Mouse (Mus musculus): ENCODE data around the gene Gnas. TPM values are rescaled to one million over a fixed set of nuclear protein-coding genes. Genes with fewer than 3 reads are reported as not detected.

The Gnas gene
- polyA plus RNA-seq, 1 experiment from 2014 or later = 1,008 TPM

GRCm38 (mm10) chr2:174273131-174273530 lies 11.0 kb upstream of the Gnas start:
- H3K27me3 ChIP-seq = peaks cover 10% of the 10 kb centered on the region
- in situ Hi-C loops (cut with MboI; ENCODE audit: low pct_unique_long_range_greater_than_20kb) = no loop called here
- DNase-seq (ENCODE audit: low read depth, low spot score) (no peak), ATAC-seq (no peak)
- CTCF ChIA-PET = interaction anchor here (1.4 kb wide), 1 partner anchor 17 kb away, joined by 3 read pairs; no protein-coding TSS in a partner anchor
- TF ChIP-seq CTCF (IDR thresholded peaks at IDR 0.05) = no peak
- POLR2A ChIA-PET = interaction anchor here (1.2 kb wide), 1 partner anchor 8 kb away, joined by 3 read pairs; no protein-coding TSS in a partner anchor

- no peak for ATAC-seq
Measured at GRCm38 (mm10) chr2:174273961-174274360, 10.2 kb upstream of the Gnas start.

GRCm38 (mm10) chr2:174279771-174280170 lies 4.3 kb upstream of the Gnas start:
- in situ Hi-C loops (cut with MboI; ENCODE audit: low pct_unique_long_range_greater_than_20kb) = loop anchor here (5.0 to 25.0 kb wide), 3 partner anchors 202 to 1092 kb away; partner anchors contain the start of gene Stx16
- ChIA-PET CTCF (interaction anchor here (1.2 kb wide), 1 partner anchor 10 kb away, joined by 5 read pairs; no protein-coding TSS in a partner anchor), POLR2A (interaction anchor here (0.6 kb wide), 1 partner anchor 34 kb away, joined by 3 read pairs; no protein-coding TSS in a partner anchor)
- no peak for ATAC-seq
- no peak for DNase-seq (ENCODE audit: low read depth, low spot score)
- TF ChIP-seq CTCF (IDR thresholded peaks at IDR 0.05) = no peak
- peaks cover 33% of the 10 kb centered on the region for H3K27me3 ChIP-seq

More at GRCm38 (mm10) chr2:174273961-174274360, 10.2 kb upstream of the Gnas start:
- in situ Hi-C loops (cut with MboI; ENCODE audit: low pct_unique_long_range_greater_than_20kb) = no loop called here
- peaks cover 14% of the 10 kb centered on the region for H3K27me3 ChIP-seq
- ChIA-PET CTCF (no interaction called here), POLR2A (no interaction called here)
- no peak for DNase-seq (ENCODE audit: low read depth, low spot score)
- TF ChIP-seq CTCF (IDR thresholded peaks at IDR 0.05) = no peak

GRCm38 (mm10) chr2:174283341-174283740 lies 779 bp upstream of the Gnas start:
- H3K27me3 ChIP-seq = peaks cover 34% of the 10 kb centered on the region
- TF ChIP-seq CTCF (IDR thresholded peaks at IDR 0.05) = no peak
- POLR2A ChIA-PET = no interaction called here
- DNase-seq (ENCODE audit: low read depth, low spot score) (no peak), ATAC-seq (no peak)
- in situ Hi-C loops (cut with MboI; ENCODE audit: low pct_unique_long_range_greater_than_20kb) = loop anchor here (5.0 to 25.0 kb wide), 3 partner anchors 206 to 1096 kb away; partner anchors contain the start of gene Stx16
- CTCF ChIA-PET = no interaction called here

- CTCF ChIA-PET = no interaction called here
- in situ Hi-C loops (cut with MboI; ENCODE audit: low pct_unique_long_range_greater_than_20kb) = loop anchor here (5.0 to 25.0 kb wide), 3 partner anchors 208 to 1098 kb away; partner anchors contain the start of gene Stx16
- H3K27me3 ChIP-seq = peaks cover 32% of the 10 kb centered on the region
- POLR2A ChIA-PET = no interaction called here
- TF ChIP-seq CTCF (IDR thresholded peaks at IDR 0.05) = no peak
- DNase-seq (ENCODE audit: low read depth, low spot score) = no peak
- ATAC-seq = no peak
Measured at GRCm38 (mm10) chr2:174284807-174285457, 812 bp downstream of the Gnas start.

- in situ Hi-C loops (cut with MboI; ENCODE audit: low pct_unique_long_range_greater_than_20kb) = loop anchor here (10.0 to 25.0 kb wide), 2 partner anchors 691 to 1099 kb away; no protein-coding TSS in a partner anchor
- TF ChIP-seq CTCF (IDR thresholded peaks at IDR 0.05) = no peak
- POLR2A ChIA-PET = no interaction called here
- CTCF ChIA-PET = no interaction called here
- ATAC-seq (no peak), DNase-seq (ENCODE audit: low read depth, low spot score) (no peak)
- H3K27me3 ChIP-seq = peaks cover 32% of the 10 kb centered on the region
Measured at GRCm38 (mm10) chr2:174285921-174286470, 1.9 kb downstream of the Gnas start.

- POLR2A ChIA-PET = no interaction called here
- DNase-seq (ENCODE audit: low read depth, low spot score) = no peak
- ATAC-seq = no peak
- in situ Hi-C loops (cut with MboI; ENCODE audit: low pct_unique_long_range_greater_than_20kb) = loop anchor here (10.0 to 25.0 kb wide), 2 partner anchors 693 to 1101 kb away; no protein-coding TSS in a partner anchor
- TF ChIP-seq CTCF (IDR thresholded peaks at IDR 0.05) = no peak
- peaks cover 24% of the 10 kb centered on the region for H3K27me3 ChIP-seq
- CTCF ChIA-PET = no interaction called here
Measured at GRCm38 (mm10) chr2:174287921-174288320, 3.8 kb downstream of the Gnas start.

- POLR2A ChIA-PET = no interaction called here
- peak; percentile 70 for ATAC-seq
- in situ Hi-C loops (cut with MboI; ENCODE audit: low pct_unique_long_range_greater_than_20kb) = loop anchor here (10.0 to 25.0 kb wide), 2 partner anchors 694 to 1102 kb away; no protein-coding TSS in a partner anchor
- peaks cover 16% of the 10 kb centered on the region for H3K27me3 ChIP-seq
- DNase-seq (ENCODE audit: low read depth, low spot score) = peak; percentile 33
- CTCF ChIA-PET = no interaction called here
- TF ChIP-seq CTCF (IDR thresholded peaks at IDR 0.05) = no peak
Measured at GRCm38 (mm10) chr2:174288673-174289430, 4.7 kb downstream of the Gnas start.

- no peak for TF ChIP-seq CTCF (IDR thresholded peaks at IDR 0.05)
- ChIA-PET POLR2A (no interaction called here), CTCF (no interaction called here)
- H3K27me3 ChIP-seq = no peaks in the 10 kb centered on the region
- DNase-seq (ENCODE audit: low read depth, low spot score) (no peak), ATAC-seq (no peak)
- in situ Hi-C loops (cut with MboI; ENCODE audit: low pct_unique_long_range_greater_than_20kb) = loop anchor here (25.0 kb wide), 1 partner anchor 1104 kb away; no protein-coding TSS in a partner anchor
Measured at GRCm38 (mm10) chr2:174291029-174291661, 7.0 kb downstream of the Gnas start.

GRCm38 (mm10) chr2:174291662-174292030 lies 7.5 kb downstream of the Gnas start:
- ATAC-seq (no peak), DNase-seq (ENCODE audit: low read depth, low spot score) (no peak)
- no peak for TF ChIP-seq CTCF (IDR thresholded peaks at IDR 0.05)
- H3K27me3 ChIP-seq = no peaks in the 10 kb centered on the region
- POLR2A ChIA-PET = no interaction called here
- in situ Hi-C loops (cut with MboI; ENCODE audit: low pct_unique_long_range_greater_than_20kb) = loop anchor here (25.0 kb wide), 1 partner anchor 1104 kb away; no protein-coding TSS in a partner anchor
- CTCF ChIA-PET = no interaction called here

Measured in Patski (cell line).